Mouse (Mus musculus): Measurements from ENCODE around the gene 4930469K13Rik.
"Not testable (repeated sequence)": the region's sequence is repeated elsewhere in the genome, so short reads cannot be mapped to it uniquely, and the experiment has no call there.

4930469K13Rik gene

DNA sequence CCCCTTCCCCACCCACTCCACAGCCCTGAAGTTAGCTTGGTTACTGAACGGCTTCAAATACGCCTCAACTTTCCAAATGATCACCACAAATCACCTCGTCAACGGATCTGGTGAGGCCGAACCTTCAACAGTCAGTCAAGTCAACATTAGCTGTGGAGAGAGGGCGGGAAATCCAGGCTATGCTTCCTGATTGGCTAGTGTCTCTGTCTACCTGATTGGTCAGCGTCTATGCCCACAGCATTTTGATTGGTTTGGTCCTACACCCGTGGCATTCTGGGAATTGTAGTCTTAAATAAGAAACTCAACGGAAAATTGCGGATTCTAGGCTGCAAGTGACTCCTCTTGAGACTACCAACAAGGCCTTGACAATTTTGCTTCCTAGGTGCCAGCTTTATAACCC, at the start of gene 4930469K13Rik:
4930469K13Rik (minus strand) TSS at position 133 of the 400 bp plus-strand sequence.
- DNase-seq (ENCODE audit: low read depth, low spot score) = peak; percentile 91

DNA sequence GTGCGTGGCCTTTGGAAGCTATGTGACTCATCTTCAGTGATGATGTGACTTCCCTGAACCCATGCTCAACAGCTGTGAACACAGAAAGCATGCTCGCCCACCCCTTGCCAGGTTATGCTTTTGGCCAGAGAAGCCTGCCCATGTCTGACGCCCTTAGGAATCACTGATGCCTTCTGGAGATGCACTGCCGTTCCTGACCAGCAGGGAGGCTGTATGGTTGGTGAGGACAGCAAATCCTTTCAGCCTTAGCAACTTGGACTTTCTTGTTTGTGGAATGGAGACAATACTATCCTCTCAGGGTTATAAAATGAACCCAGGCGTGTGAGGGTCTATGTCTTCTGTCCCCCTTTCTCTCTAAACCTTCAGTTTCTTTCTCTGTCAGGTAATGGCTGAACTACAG, 48.6 kb upstream of the 4930469K13Rik start:
- peak; percentile 11 for DNase-seq (ENCODE audit: low read depth, low spot score)

- no peak for DNase-seq (ENCODE audit: low read depth, low spot score)
Measured at GRCm38 (mm10) chr11:34144421-34144820, 46.1 kb upstream of the 4930469K13Rik start.

DNA sequence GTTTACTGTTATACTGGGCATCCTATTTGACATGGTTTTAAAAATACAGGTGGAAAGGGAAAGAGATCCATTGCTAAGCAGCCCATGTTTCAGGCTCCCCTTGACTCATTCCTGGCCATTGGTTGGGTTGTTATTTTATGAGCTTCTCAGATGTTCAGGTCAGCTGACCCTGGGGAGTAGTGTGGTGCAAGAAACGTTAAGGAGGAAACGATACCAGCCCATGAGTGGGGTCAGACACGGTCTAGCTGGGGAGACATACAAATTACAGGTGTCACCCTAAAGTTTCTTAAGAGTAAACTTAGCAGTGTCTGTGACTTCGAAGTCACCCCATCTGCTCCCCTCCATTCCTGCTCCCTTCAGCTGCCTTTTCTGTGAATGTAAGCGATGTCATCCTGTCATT, 45.6 kb upstream of the 4930469K13Rik start:
- DNase-seq (ENCODE audit: low read depth, low spot score) = no peak

DNA sequence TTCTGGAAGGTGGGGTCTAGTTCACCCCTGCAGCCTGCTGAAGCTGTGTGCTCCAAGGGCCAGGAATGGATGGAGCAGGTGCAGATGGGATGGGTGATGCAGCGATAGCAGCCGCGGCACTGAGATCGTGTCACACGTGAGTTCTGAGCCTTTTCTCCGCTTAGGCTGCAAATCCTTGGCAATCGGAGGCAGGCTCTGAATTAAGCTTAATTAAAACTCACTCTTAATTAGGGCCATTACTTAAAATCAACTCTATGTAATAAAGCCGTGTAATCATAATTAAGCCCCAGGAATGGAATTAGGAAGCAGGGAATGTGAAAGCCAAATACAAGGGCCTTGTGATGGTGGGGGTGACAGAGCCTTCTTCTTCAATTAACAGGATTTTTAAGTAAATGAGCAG, 40.9 kb upstream of the 4930469K13Rik start:
- no peak for DNase-seq (ENCODE audit: low read depth, low spot score)

DNA sequence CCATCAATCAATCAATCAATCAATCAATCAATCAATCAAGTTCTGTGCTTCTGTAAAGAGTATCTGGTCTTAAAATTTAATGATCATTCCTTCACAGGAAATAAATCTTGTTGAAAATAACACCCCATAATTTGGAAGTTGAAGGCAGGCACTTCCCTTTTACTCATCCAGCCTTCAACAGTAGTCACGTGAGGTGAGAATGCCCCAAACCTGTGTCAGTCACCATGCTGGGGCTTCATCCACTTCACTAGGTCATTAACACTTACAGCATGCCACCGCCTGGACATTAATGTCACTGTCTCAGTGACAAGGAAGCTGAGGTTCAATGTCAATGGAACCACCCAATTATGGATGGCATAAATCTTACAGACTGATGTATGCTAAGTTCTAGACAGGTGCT, 30.1 kb upstream of the 4930469K13Rik start:
- DNase-seq (ENCODE audit: low read depth, low spot score) = no peak

- not testable (repeated sequence) for DNase-seq (ENCODE audit: low read depth, low spot score)
Measured at GRCm38 (mm10) chr11:34125727-34126126, 27.4 kb upstream of the 4930469K13Rik start.

DNA sequence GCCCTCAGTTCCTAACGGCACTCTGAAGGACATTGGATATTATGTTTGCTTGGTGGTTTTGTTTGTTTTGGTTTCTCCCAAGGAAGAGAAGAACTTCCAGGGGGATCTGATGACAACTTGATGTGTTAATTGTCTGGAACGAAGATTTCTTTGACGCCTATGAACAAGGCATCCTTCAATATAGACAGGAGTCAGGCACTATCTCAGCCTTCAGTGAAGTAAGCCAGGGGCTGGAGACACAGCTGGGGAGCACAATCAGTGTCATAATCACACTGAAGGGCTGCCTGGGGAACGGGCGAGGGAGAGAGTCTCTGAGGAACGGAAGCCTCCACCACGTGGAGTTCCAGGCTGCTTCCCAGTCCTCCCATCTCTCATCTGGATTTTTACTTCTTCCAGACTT, 26.5 kb upstream of the 4930469K13Rik start:
- DNase-seq (ENCODE audit: low read depth, low spot score) = no peak

DNA sequence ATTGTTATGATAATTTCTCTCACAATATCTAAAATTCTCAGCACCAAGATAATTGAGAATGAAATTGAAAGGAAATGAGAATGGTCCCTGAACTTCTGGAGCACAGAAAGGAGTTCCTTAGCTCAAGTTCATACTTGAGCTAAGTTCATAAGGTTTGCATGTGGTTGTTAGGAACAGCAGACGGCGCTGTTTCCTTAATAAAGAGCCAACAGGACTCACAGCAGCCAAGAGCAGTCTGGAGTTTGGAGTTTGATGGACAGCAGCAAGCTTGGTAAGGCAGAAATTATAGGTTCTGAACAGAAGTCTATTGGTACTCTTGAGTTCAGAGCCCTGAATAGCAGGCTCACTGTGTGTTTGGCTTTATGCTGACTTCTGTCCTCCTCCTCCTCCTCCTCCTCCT, 24.8 kb upstream of the 4930469K13Rik start:
- DNase-seq (ENCODE audit: low read depth, low spot score) = peak; percentile 67

DNA sequence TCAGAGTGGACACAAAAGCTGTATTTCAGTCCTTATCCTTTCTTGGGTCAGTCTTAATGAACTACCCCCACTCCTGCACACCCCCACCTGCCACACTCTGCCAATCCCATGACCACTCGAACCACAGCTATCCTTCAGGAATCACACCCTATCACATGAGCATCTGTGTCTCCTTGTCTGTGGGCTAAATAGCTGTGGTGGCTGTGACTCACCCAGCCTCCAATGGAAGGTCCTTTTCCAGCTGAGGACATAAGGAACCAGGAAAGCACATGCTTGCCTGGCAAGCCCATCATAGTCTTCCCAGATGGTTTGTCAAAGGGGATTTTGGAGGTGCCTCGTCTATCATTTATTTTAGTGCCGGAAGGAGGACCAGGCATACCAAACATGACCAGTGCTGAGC, 20.0 kb upstream of the 4930469K13Rik start:
- DNase-seq (ENCODE audit: low read depth, low spot score) = no peak

GRCm38 (mm10) chr11:34117581-34117980, 19.2 kb upstream of the 4930469K13Rik start:
- no peak for DNase-seq (ENCODE audit: low read depth, low spot score)

- DNase-seq (ENCODE audit: low read depth, low spot score) = no peak
Measured at GRCm38 (mm10) chr11:34116572-34117135, 18.3 kb upstream of the 4930469K13Rik start.

DNA sequence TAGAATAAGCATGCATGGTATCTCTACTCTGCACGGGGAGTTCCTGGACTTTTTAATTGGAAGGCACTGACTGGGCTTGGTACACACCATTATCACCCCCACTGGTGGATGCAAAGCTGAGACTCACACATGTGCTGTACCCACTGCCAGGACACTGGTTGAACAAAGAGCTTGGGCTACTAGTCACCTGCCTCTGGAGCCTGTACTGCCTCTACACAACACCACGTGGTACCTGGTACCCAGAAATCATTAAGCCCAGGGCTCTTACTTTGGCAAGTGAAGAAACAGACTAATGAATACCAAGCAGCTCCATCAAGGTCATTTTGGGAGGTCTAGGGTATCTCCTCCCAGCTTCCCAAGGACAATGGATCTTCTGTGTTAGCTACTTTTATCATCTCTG, 15.4 kb upstream of the 4930469K13Rik start:
- peak; percentile 2 for DNase-seq (ENCODE audit: low read depth, low spot score)

DNA sequence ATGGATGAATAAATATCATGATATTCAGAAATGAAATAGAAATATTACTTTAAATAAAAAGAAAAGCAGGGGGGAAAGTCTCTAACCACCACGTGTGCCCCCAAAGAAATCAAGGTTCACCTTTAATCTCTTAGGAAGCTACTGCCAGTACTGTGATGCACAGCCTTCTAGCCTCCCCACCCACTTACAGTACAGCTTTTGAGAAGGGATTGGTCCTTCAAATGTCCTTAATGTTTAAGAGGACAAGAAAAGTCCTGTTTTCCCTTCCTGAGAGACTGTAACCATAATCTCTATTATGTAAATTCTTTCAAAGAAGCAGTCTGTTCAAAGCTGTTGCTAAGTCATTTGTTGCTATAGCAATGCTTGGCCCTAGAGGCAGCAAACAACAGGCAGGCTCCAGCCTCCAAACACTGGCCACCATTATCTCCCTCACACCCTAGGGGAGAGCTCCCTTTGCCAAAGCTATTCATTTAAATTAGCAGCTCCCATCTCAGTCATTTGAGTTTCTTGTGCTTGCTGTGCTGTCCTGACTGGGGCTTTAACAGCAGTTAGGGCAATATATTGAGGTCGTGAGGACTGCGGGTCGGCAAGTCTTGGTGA, 14.5 kb upstream of the 4930469K13Rik start:
- peak; percentile 84 for DNase-seq (ENCODE audit: low read depth, low spot score)

GRCm38 (mm10) chr11:34111940-34112339, 13.6 kb upstream of the 4930469K13Rik start:
- DNase-seq (ENCODE audit: low read depth, low spot score) = peak; percentile 13

- no peak for DNase-seq (ENCODE audit: low read depth, low spot score)
Measured at GRCm38 (mm10) chr11:34109260-34109659, 10.9 kb upstream of the 4930469K13Rik start.

DNA sequence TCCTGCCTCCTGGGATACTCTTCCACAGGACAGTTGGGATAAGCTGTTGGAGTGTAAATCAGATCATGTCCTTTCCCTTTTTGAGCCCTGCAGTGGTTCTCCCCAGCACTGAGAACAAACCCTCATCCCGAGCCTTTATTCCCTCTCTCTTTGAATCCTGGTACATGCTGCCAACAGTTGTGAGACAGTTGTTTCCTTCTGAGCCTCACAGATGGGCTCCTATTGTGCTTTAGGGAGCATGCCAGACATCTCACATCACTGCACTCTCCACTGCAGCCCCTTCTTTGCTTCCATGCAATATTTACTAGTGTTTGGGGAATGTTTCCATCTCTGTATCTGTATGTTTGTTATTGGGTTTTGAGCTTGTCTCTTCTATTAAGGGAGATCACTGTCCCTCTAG, 6.6 kb upstream of the 4930469K13Rik start:
- no peak for DNase-seq (ENCODE audit: low read depth, low spot score)

DNA sequence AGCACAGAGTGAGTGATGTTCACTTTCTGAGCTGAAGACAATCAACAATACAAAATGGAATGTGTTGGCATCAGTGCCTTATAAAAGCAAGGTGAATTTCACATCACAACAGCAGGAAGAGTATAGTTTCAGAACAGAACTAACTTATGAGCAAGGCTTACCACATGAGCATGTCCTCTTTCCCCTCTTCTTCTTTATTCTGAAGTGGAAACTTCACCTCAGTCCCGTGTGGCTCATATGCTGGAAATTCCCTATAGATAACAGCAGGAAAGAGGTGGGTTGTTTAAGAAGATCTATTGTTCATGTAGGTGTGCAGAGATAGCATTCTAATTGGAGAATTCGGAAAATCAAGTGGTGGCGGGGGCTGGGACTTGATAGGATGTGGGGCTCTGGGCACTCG, 3.5 kb upstream of the 4930469K13Rik start:
- DNase-seq (ENCODE audit: low read depth, low spot score) = no peak

DNA sequence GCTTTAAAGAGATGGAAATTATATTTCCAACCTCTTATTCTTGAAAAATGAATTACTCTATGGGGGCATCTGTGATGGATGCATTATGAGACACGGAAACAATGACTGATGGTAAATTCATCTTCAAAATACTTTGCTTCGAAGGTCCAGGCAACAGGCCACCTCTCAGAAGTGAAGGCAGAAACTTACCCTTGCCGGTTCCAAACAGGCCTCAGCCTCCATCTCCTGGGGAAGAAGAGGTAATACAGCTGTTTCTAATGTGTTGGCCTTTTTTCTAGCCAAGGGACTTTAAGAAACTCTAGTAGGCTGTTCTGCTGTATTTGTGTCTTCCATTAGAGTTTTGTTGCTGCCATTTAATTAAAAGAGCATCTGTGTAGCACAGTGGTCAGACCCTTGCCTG, 11.3 kb downstream of the 4930469K13Rik start:
- DNase-seq (ENCODE audit: low read depth, low spot score) = no peak

DNA sequence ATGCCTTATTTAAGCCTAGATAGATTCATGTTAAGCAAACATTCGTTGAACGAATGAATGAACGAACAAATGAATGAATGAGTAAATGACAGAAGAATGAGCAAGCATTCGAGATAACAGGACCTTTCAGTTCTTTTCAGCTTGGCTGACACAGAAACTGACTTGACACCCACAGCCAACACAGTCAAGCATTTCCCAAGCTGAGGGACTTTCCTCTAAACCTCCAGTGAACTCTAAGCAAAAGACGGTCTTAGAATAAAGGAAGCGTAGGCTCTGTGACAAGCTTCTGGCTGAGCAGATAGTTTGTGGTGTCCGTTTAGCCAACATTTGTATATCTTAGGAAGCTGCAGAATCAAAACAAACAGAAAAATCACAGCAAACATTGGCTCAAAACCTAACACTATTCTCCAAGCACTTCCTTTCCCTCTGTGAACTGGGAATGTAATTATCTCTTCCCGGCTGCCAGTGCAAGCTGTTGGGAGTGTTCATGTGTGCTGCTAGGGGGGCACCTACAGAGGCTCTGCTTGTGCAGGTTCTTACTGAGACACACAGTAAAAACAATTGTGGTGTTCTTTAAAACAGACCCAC, 12.1 kb downstream of the 4930469K13Rik start:
- DNase-seq (ENCODE audit: low read depth, low spot score) = no peak

DNA sequence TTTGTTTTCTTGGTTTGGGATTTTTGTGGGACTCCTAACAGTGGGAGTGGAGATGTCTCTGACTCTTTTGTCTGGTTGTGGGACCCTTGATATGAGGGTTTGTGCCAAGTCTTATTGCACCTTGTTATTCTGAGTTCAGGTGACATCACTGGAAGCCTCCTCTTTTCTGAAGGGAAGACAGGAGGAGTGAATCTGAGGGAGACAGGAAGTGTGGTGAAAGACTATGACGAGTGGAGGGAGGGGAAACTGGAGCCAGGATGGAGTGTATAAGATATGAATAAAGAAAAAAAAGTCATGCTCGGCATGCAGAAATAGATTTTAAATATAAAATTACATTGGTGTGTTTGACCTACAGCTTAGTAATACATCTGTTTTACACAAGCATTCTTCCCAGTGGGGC, 13.7 kb downstream of the 4930469K13Rik start:
- DNase-seq (ENCODE audit: low read depth, low spot score) = no peak

DNA sequence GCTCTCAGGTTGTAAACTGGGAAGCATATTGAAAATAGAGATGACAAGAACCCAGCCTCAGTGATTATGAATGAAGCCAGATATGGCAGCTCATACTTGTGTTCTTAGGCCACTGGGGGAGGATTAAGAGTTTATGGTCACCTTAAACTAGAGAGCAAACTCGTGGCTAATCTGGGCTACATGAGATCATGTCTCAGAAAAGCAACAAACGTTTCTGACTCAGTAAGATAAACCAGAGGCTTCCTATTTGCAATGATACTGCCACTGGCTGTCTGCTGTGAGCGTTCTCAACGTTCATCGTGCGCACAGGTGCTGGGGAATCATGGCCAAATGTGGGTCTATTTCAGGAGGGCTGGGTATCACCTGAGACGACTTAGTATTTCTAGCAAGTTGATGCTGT, 14.6 kb downstream of the 4930469K13Rik start:
- DNase-seq (ENCODE audit: low read depth, low spot score) = no peak

Data from R1 (cell line).